Mouse (Mus musculus) lung, embryonic 15.5 days (tissue): ENCODE measurements around the gene Slc12a8. TPM values are rescaled to one million over a fixed set of nuclear protein-coding genes. Genes with fewer than 3 reads are reported as not detected.

ENCODE experiments used
- ATAC-seq: fragments of 200-750 bp; cut with Nextera tagmentation; 2 replicates; pipeline ENCODE4 v1.8.0; 2017; ENCODE audit warnings: moderate number of reproducible peaks, borderline replicate concordance; ENCODE audit not compliant: low FRiP score, low TSS enrichment; ENCODE audit errors: extremely low read depth
- H3K27ac ChIP-seq: fragments of 300-500 bp; sonication (generic); 2 replicates; pipeline ENCODE4 v1.5.1; 2015; ENCODE audit warnings: moderate library complexity, mild to moderate bottlenecking, inconsistent platforms
- H3K27me3 ChIP-seq: fragments of 300-500 bp; sonication (generic); 2 replicates; pipeline ENCODE4 v1.6.1; 2015; ENCODE audit warnings: inconsistent platforms
- H3K36me3 ChIP-seq: fragments of 300-500 bp; sonication (generic); 2 replicates; pipeline ENCODE4 v1.6.1; 2015; ENCODE audit warnings: inconsistent platforms
- H3K4me1 ChIP-seq: fragments of 300-500 bp; sonication (generic); 2 replicates; pipeline ENCODE4 v1.6.1; 2015; ENCODE audit warnings: inconsistent platforms
- H3K4me2 ChIP-seq: fragments of 300-500 bp; sonication (generic); 2 replicates; pipeline ENCODE4 v1.6.1; 2015; ENCODE audit warnings: inconsistent platforms, mild to moderate bottlenecking, moderate library complexity
- H3K4me3 ChIP-seq: fragments of 300-500 bp; sonication (generic); 2 replicates; pipeline ENCODE4 v1.5.1; 2015; ENCODE audit warnings: mild to moderate bottlenecking, inconsistent platforms
- H3K9ac ChIP-seq: fragments of 300-500 bp; sonication (generic); 2 replicates; pipeline ENCODE4 v1.6.1; 2015; ENCODE audit warnings: inconsistent platforms
- H3K9me3 ChIP-seq: fragments of 300-500 bp; sonication (generic); 2 replicates; pipeline ENCODE4 v1.6.1; 2016; ENCODE audit warnings: inconsistent platforms
- WGBS: fragments of 180-500 bp; shearing (Covaris S2); methylation state at CpG from one replicate; pipeline ENCODE4 v1.1.7; 2015; 5-methylcytosine and 5-hydroxymethylcytosine counted together
- polyA plus RNA-seq: library from polyadenylated mRNA; unstranded; fragments of >200 nt; fragmentation: Nextera tagmentation; extraction: Ambion mirVana; gene quantifications from 2 replicates; pipeline ENCODE4 v1.2.1, GENCODE M21; 2015

Gene Slc12a8
- polyA plus RNA-seq, 1 experiment from 2014 or later = 0.64 TPM

- H3K27ac ChIP-seq = no peak overlapping the region
- no peak overlapping the region for H3K4me2 ChIP-seq
- no peaks in the 10 kb centered on the region for H3K27me3 ChIP-seq
- H3K36me3 ChIP-seq = no peaks in the 10 kb centered on the region
- H3K4me1 ChIP-seq = peaks cover 24% of the 10 kb centered on the region
- H3K4me3 ChIP-seq = no peak overlapping the region
- WGBS = 83% methylated on average over 3 of the region's 3 CpGs
- ATAC-seq = no peak
- H3K9me3 ChIP-seq = no peaks in the 10 kb centered on the region
- no peak overlapping the region for H3K9ac ChIP-seq
Measured at GRCm38 (mm10) chr16:33682651-33683050, 165.5 kb downstream of the Slc12a8 start.

DNA sequence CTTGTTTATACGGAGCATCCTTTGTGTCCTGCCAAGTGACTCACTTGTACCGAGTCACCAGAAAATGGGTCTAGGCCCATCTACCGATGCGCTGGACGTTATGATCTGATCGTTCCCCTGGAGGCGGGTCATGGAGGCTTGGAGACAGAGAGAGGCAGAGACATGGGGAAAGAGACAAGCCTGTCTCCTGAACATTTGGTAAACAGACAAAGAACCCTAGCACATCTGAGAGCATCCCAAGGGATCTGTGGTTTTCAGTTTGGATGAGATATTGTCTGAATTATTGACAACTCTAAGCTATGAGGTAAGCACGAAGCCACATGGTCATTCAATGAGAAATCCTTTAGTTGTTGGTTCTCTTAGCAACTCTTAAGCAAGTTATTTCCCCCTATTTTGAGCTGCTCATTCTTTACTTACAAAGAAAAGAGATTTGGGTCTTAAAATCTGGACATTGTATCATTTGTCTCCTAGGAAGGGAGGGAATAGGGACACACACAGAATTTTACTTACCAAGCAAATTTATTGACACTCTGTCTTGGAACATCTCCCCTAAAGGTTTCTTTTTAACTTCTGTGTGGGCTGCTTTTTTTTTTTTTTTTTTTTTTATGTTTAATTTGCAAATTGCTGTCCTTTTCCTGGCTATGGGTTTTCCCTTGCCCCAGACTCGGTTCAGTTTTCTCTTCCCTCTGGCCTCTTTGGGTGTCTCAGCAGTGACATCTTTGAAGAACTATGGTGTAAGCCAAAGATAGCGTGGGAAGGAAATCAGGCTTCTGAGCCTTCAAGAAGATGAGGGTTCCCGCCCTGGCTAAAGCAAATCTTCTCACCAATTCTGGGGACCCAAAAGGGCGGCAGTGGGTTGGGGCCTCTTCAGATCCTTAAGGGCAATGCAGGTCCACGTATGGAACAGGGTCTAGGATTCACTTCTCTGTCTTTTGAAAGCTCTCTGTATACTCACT is 166.4 kb downstream of the Slc12a8 start:
- Histone ChIP-seq H3K9me3 (no peaks in the 10 kb centered on the region), H3K4me2 (peak overlapping the region; percentile 85)
- ATAC-seq = no peak

GRCm38 (mm10) chr16:33684162-33684702 is 167.1 kb downstream of the Slc12a8 start, which contains the start of gene Heg1:
TSS of gene Heg1 (plus strand) at chr16:33684370.
- ATAC-seq = peak; percentile 83; the same call in 1 of the 2 replicates
- WGBS = 2% methylated on average over 57 of the region's 57 CpGs

More for the DNA sequence above, 166.4 kb downstream of the Slc12a8 start:
- Histone ChIP-seq H3K27me3 (no peaks in the 10 kb centered on the region), H3K27ac (peak overlapping the region; percentile 79), H3K9ac (peak overlapping the region; percentile 86; the same call in 1 of the 2 replicates), H3K4me1 (peaks cover 24% of the 10 kb centered on the region), H3K36me3 (no peaks in the 10 kb centered on the region), H3K4me3 (peak overlapping the region; percentile 69)
- 60% methylated on average over 13 of the region's 13 CpGs for WGBS

GRCm38 (mm10) chr16:33684703-33685701 is 167.9 kb downstream of the Slc12a8 start:
- ATAC-seq = peak; percentile 57
- peak overlapping the region; percentile 79 for H3K27ac ChIP-seq
- no peaks in the 10 kb centered on the region for H3K9me3 ChIP-seq
- under 1% methylated on average over 40 of the region's 46 CpGs for WGBS
- H3K36me3 ChIP-seq = no peaks in the 10 kb centered on the region
- peak overlapping the region; percentile 69 for H3K4me3 ChIP-seq
- peak overlapping the region; percentile 86 for H3K9ac ChIP-seq
- H3K27me3 ChIP-seq = no peaks in the 10 kb centered on the region
- H3K4me2 ChIP-seq = peak overlapping the region; percentile 85
- peaks cover 24% of the 10 kb centered on the region for H3K4me1 ChIP-seq

More at GRCm38 (mm10) chr16:33684162-33684702, 167.1 kb downstream of the Slc12a8 start, which contains the start of gene Heg1:
- no peaks in the 10 kb centered on the region for H3K9me3 ChIP-seq
- H3K9ac ChIP-seq = peak within 1 kb of the TSS; percentile 86
- no peaks in the 10 kb centered on the region for H3K27me3 ChIP-seq
- H3K27ac ChIP-seq = peak within 1 kb of the TSS; percentile 79
- peak within 1 kb of the TSS; percentile 85 for H3K4me2 ChIP-seq
- H3K4me1 ChIP-seq = peaks cover 24% of the 10 kb centered on the region
- H3K4me3 ChIP-seq = peak within 1 kb of the TSS; percentile 69
- no peaks in the 10 kb centered on the region for H3K36me3 ChIP-seq

GRCm38 (mm10) chr16:33686056-33686455 is 168.9 kb downstream of the Slc12a8 start:
- no peak for ATAC-seq
- WGBS = 63% methylated on average over 1 of the region's 1 CpGs
- Histone ChIP-seq H3K36me3 (no peaks in the 10 kb centered on the region), H3K27ac (no peak overlapping the region), H3K9me3 (no peaks in the 10 kb centered on the region), H3K9ac (peak overlapping the region; percentile 18; the same call in 1 of the 2 replicates), H3K27me3 (no peaks in the 10 kb centered on the region), H3K4me1 (peaks cover 30% of the 10 kb centered on the region), H3K4me2 (peak overlapping the region; percentile 85), H3K4me3 (peak overlapping the region; percentile 69)

DNA sequence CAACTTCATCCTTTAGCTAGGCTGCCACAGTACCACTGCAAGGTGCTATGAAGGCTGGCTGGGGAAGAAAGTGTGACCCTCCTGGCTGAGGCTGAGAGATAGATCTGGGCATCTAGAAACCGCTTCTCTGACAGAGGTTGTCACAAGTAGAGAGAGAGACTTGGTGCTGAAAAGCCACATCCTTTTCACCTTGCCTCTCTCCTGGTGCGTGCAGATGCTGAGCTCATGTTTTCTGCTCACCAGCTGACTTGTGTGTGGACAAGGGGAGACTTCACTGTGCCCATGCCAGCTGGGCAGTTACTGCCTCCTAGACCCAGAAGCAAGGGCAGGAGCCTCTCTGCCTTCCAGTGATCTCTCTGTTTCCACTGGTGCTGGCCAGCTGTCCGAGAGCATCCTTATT is 170.6 kb downstream of the Slc12a8 start:
- H3K9me3 ChIP-seq = no peaks in the 10 kb centered on the region
- no peak overlapping the region for H3K27ac ChIP-seq
- no peak overlapping the region for H3K4me3 ChIP-seq
- H3K9ac ChIP-seq = no peak overlapping the region
- WGBS = 70% methylated on average over 3 of the region's 3 CpGs
- ATAC-seq = no peak
- no peaks in the 10 kb centered on the region for H3K36me3 ChIP-seq
- peak overlapping the region; percentile 85; the same call in 1 of the 2 replicates for H3K4me2 ChIP-seq
- no peaks in the 10 kb centered on the region for H3K27me3 ChIP-seq
- peaks cover 34% of the 10 kb centered on the region for H3K4me1 ChIP-seq

- no peak overlapping the region for H3K4me3 ChIP-seq
- H3K4me1 ChIP-seq = peaks cover 21% of the 10 kb centered on the region
- no peak for ATAC-seq
- 67% methylated on average over 6 of the region's 6 CpGs for WGBS
- H3K4me2 ChIP-seq = no peak overlapping the region
- H3K27ac ChIP-seq = no peak overlapping the region
- no peaks in the 10 kb centered on the region for H3K27me3 ChIP-seq
- no peak overlapping the region for H3K9ac ChIP-seq
- no peaks in the 10 kb centered on the region for H3K36me3 ChIP-seq
- no peaks in the 10 kb centered on the region for H3K9me3 ChIP-seq
Measured at GRCm38 (mm10) chr16:33690975-33691747, 174.0 kb downstream of the Slc12a8 start.

- WGBS = 69% methylated on average over 1 of the region's 1 CpGs
- no peak overlapping the region for H3K4me3 ChIP-seq
- H3K27ac ChIP-seq = no peak overlapping the region
- H3K4me2 ChIP-seq = no peak overlapping the region
- peaks cover 36% of the 10 kb centered on the region for H3K4me1 ChIP-seq
- H3K9ac ChIP-seq = no peak overlapping the region
- H3K27me3 ChIP-seq = no peaks in the 10 kb centered on the region
- H3K36me3 ChIP-seq = no peaks in the 10 kb centered on the region
- no peaks in the 10 kb centered on the region for H3K9me3 ChIP-seq
- no peak for ATAC-seq
Measured at GRCm38 (mm10) chr16:33693553-33693952, 176.4 kb downstream of the Slc12a8 start.

- Histone ChIP-seq H3K27me3 (no peaks in the 10 kb centered on the region), H3K4me3 (no peak overlapping the region), H3K36me3 (no peaks in the 10 kb centered on the region), H3K27ac (peak overlapping the region; percentile 72), H3K4me2 (no peak overlapping the region), H3K4me1 (peaks cover 35% of the 10 kb centered on the region), H3K9ac (no peak overlapping the region), H3K9me3 (no peaks in the 10 kb centered on the region)
- peak; percentile 72; the same call in 1 of the 2 replicates for ATAC-seq
- 66% methylated on average over 13 of the region's 13 CpGs for WGBS
Measured at GRCm38 (mm10) chr16:33696811-33697575, 179.9 kb downstream of the Slc12a8 start.

- Histone ChIP-seq H3K27ac (peak overlapping the region; percentile 72), H3K4me1 (peaks cover 32% of the 10 kb centered on the region), H3K9me3 (no peaks in the 10 kb centered on the region), H3K9ac (no peak overlapping the region), H3K4me2 (no peak overlapping the region), H3K36me3 (no peaks in the 10 kb centered on the region), H3K27me3 (no peaks in the 10 kb centered on the region), H3K4me3 (no peak overlapping the region)
- no peak for ATAC-seq
- WGBS = 45% methylated on average over 9 of the region's 9 CpGs
Measured at GRCm38 (mm10) chr16:33697576-33698276, 180.6 kb downstream of the Slc12a8 start.
